Mouse (Mus musculus) adrenal gland, adult 8-10 months (tissue): ENCODE data around the gene Tppp3. TPM values are rescaled to one million over a fixed set of nuclear protein-coding genes. Genes with fewer than 3 reads are reported as not detected.
A peak's percentile ranks its signal among the peaks of the same experiment; 100 is the strongest.

Experiments used
- DNase-seq: peaks from one replicate; pipeline ENCODE4 v3.0.0; 2022
- total RNA-seq, 4 experiments: library from RNA; stranded (reverse); gene quantifications; 2 replicates each; pipeline ENCODE4 v1.2.4; 2022

Tppp3 gene
- total RNA-seq: 10 to 100 TPM; 28.3 to 40.2 (median 33.0) TPM

- peak; percentile 90 for DNase-seq
These were observed at the start of gene Tppp3 for GRCm38 (mm10) chr8:105471314-105472015. Tppp3 (minus strand) TSS chr8:105471526.

GRCm38 (mm10) chr8:105521061-105521460 lies 49.7 kb upstream of the Tppp3 start:
- no peak for DNase-seq

GRCm38 (mm10) chr8:105520521-105520920 lies 49.2 kb upstream of the Tppp3 start:
- DNase-seq: no peak

GRCm38 (mm10) chr8:105519591-105519990 lies 48.3 kb upstream of the Tppp3 start:
- no peak for DNase-seq

- DNase-seq: no peak
These were observed 47.3 kb upstream of the Tppp3 start, which contains the start of gene Hsd11b2 for GRCm38 (mm10) chr8:105518436-105519313. Hsd11b2 (plus strand) TSS chr8:105518755.

- no peak for DNase-seq
These were observed 46.0 kb upstream of the Tppp3 start for GRCm38 (mm10) chr8:105517346-105517745.

- peak; percentile 64 for DNase-seq
These were observed 44.8 kb upstream of the Tppp3 start for GRCm38 (mm10) chr8:105516018-105516645.

- DNase-seq: peak; percentile 67
These were observed 43.3 kb upstream of the Tppp3 start for GRCm38 (mm10) chr8:105514656-105515055.

GRCm38 (mm10) chr8:105514194-105514593 lies 42.9 kb upstream of the Tppp3 start:
- no peak for DNase-seq

- DNase-seq: no peak
These were observed 38.8 kb upstream of the Tppp3 start for GRCm38 (mm10) chr8:105509997-105510735.

- DNase-seq: no peak
These were observed 37.4 kb upstream of the Tppp3 start for GRCm38 (mm10) chr8:105508758-105509157.

- no peak for DNase-seq
These were observed 35.7 kb upstream of the Tppp3 start for GRCm38 (mm10) chr8:105506977-105507376.

- DNase-seq: no peak
These were observed 33.3 kb upstream of the Tppp3 start for GRCm38 (mm10) chr8:105504617-105505016.

- no peak for DNase-seq
These were observed 28.5 kb upstream of the Tppp3 start for GRCm38 (mm10) chr8:105499787-105500186.

- peak; percentile 80 for DNase-seq
These were observed 25.3 kb upstream of the Tppp3 start, which contains the start of gene Zdhhc1 for GRCm38 (mm10) chr8:105496439-105497180. Zdhhc1 (minus strand) TSS chr8:105496902.

GRCm38 (mm10) chr8:105495350-105496302 lies 24.3 kb upstream of the Tppp3 start:
- DNase-seq: no peak

- DNase-seq: no peak
These were observed 23.2 kb upstream of the Tppp3 start for GRCm38 (mm10) chr8:105494566-105494965.

- no peak for DNase-seq
These were observed 22.2 kb upstream of the Tppp3 start for GRCm38 (mm10) chr8:105493495-105493894.

GRCm38 (mm10) chr8:105489281-105489680 lies 18.0 kb upstream of the Tppp3 start:
- DNase-seq: no peak

GRCm38 (mm10) chr8:105488082-105488481 lies 16.8 kb upstream of the Tppp3 start:
- no peak for DNase-seq
